Mouse (Mus musculus): ENCODE data around the gene Dnajc7.
"Not testable (repeated sequence)": the region's sequence is repeated elsewhere in the genome, so short reads cannot be mapped to it uniquely, and the experiment has no call there.

The Dnajc7 gene

GRCm38 (mm10) chr11:100616332-100616731, 3.6 kb downstream of the Dnajc7 start:
- DNase-seq (ENCODE audit: low spot score), result no peak

DNA sequence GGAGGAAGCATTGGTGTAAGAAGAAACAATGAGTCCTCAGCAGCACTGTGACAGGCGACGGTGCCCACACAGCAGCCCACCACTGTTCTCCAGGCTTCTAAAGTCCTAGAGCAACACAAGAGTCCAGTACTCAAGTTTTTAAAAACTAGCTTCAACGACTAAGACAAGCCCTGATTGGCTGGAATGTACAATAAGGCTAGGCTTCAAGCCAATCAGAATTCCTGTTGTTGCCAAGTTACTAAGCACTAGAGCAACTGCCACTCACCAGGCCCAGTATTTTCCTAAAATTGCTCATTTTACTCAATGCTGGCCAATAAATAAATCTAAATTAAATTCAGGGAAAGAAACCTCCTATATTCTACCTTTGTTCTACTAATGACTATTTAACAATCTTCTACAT, 6.7 kb downstream of the Dnajc7 start:
- DNase-seq (ENCODE audit: low spot score), result no peak

GRCm38 (mm10) chr11:100611627-100612026, 8.3 kb downstream of the Dnajc7 start:
- DNase-seq (ENCODE audit: low spot score), result no peak

GRCm38 (mm10) chr11:100609997-100610680, 9.8 kb downstream of the Dnajc7 start:
- no peak for DNase-seq (ENCODE audit: low spot score)

- DNase-seq (ENCODE audit: low spot score), result no peak
Measured at GRCm38 (mm10) chr11:100609355-100609996, 10.5 kb downstream of the Dnajc7 start.

DNA sequence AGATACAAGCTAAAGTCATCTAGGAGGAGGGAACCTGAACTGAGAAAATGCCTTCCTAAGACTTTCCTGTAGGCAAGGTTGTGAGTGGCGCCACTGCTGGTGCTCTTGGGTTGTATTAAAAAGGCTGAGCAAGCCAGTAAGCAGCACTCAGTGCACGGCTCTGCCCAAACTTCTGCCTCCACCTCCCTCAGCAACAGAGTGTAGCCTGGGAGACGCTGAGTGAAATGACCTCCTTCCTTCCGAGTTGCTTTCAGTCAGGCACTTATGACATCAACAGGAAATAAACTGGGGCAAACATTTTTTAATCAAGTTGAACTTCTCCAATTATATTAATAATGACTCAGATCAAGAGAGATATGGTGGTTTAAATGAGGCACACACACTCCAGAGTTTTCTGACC, 11.2 kb downstream of the Dnajc7 start:
- no peak for DNase-seq (ENCODE audit: low spot score)

GRCm38 (mm10) chr11:100607121-100607520, 12.8 kb downstream of the Dnajc7 start:
- DNase-seq (ENCODE audit: low spot score), result no peak

DNA sequence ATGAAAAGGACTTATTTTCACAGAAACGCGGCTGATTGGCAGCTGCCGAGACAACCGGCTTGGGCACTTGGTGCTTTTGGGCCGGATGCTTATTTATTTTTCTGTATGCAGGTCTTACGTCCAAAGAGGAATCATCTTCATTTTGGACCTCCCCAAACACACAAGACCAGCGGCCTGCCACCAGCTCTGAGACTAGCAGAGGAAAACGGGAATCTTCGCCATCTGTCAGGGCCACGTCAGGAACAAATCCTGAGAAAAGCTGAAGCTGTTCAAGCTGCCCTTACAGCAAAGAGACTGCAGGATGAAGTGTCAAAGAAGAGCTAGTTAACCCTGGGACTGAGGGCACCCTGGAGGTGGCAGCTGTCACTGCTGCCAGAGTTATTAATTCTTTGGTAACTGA, 14.5 kb downstream of the Dnajc7 start:
- DNase-seq (ENCODE audit: low spot score), result no peak

- no peak for DNase-seq (ENCODE audit: low spot score)
Measured at GRCm38 (mm10) chr11:100604321-100605005, 15.5 kb downstream of the Dnajc7 start.

DNA sequence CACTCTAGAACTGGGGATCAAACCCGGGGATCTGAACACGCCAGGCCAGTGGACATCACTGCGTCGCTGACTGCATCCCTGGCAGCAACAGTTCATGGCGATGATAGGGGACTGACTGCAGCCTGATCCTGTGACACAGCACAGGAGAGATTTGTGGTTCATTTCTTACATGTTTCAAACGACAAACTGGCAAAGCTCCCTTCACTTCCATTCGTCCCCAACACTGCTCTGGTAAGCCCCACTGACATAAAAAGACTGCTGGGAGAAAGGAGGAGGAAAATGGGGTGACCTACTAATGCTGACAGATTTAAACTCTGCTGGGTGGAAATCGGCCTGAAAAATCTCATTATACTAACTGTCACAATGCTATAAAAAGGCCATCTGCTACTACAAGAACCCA, 16.2 kb downstream of the Dnajc7 start:
- no peak for DNase-seq (ENCODE audit: low spot score)

DNA sequence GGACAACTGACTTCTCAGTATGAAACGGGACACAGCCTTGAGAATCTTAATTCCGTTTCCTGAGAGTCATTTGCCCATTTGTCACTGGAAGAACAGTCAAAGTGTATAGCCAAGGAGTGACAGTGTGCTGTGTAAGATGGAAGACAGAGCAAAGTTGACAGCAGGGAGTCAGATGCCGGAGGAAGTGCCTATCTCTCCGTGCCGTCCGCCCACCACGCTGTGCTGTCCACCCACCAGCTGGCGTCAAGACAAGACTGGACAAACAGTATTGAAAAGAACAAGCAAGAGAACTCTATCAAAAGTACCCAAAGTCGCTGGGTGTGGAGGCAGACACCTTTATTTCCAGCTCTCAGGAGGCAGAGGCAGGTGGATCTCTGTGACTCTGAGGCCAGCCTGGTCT, 16.8 kb downstream of the Dnajc7 start:
- DNase-seq (ENCODE audit: low spot score), result no peak

GRCm38 (mm10) chr11:100601372-100601771, 18.6 kb downstream of the Dnajc7 start:
- DNase-seq (ENCODE audit: low spot score), result no peak

- DNase-seq (ENCODE audit: low spot score), result no peak
Measured at GRCm38 (mm10) chr11:100598074-100598473, 21.9 kb downstream of the Dnajc7 start.

DNA sequence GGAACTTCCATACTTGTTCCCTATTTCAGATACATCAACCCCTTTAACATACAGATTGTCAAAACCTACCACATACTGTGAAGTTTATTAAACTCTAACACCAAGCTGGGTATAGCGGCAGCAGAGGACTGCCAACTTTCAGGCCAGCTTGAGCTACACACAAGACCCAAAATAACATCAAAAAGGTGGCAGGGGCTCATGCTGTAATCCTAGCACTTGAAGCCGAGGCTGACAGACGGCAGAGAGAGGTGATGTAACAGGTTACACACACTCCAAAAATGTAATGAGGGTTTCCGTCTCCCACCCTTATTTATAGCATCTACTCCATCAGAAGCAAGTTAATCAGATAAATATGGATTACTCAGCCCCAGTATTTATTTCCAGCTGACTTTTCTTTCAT, 24.4 kb downstream of the Dnajc7 start:
- DNase-seq (ENCODE audit: low spot score), result no peak

DNA sequence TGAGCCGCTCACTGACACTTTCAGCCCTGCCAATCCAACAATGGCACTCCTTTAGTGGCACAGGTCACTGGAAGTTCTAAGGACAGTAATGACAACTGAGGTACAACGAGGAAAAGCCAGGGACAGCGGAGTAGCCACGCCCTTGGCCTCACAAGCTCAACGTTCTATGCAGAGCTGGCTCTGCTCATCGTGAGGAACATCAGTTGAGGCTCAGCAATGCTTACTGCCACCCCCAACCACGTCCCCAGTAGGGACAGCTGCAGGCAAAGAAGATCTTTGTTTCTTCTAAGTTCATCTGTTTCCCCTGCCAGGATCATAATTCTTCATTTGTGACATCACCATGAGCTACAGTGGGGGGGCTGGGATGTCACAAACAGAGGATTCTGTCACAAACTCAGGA, 25.4 kb downstream of the Dnajc7 start:
- no peak for DNase-seq (ENCODE audit: low spot score)

DNA sequence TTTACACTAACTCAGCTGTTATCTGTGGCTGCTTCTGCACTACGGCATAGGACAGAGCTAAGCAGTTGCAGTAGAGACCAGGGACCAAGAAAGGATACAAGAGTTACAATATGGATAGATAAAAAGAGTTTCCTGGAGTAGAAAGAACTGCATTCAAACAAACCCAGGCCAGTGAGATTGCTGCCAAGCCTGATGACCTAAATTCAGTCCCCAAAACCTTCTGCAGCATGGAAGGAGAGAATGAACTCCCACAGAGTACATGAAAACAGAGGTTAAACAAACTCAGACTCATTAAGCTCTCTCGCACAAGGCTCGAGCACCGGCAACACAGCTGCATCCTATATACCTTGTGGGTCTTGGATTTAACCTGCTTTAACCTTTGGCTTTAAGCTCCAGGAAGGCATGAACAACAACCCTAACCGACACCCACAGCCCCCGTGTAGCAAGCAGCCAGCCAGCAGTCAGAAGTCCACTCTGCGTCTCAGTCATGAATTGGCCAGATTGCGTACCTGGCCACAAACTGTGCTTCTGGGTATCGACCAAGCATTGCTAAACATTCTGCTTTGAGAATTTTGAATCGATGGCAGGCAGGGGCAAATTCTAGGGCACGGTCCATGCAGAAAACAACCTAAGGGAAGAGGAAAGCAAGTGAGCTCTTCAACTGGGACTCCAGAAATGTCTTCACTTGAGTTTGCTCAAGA, 27.5 kb downstream of the Dnajc7 start:
- no peak for DNase-seq (ENCODE audit: low spot score)

- no peak for DNase-seq (ENCODE audit: low spot score)
Measured at GRCm38 (mm10) chr11:100588462-100588861, 31.5 kb downstream of the Dnajc7 start.

GRCm38 (mm10) chr11:100585148-100585547, 34.8 kb downstream of the Dnajc7 start:
- no peak for DNase-seq (ENCODE audit: low spot score)

GRCm38 (mm10) chr11:100584561-100584961, 35.4 kb downstream of the Dnajc7 start:
- no peak for DNase-seq (ENCODE audit: low spot score)

DNA sequence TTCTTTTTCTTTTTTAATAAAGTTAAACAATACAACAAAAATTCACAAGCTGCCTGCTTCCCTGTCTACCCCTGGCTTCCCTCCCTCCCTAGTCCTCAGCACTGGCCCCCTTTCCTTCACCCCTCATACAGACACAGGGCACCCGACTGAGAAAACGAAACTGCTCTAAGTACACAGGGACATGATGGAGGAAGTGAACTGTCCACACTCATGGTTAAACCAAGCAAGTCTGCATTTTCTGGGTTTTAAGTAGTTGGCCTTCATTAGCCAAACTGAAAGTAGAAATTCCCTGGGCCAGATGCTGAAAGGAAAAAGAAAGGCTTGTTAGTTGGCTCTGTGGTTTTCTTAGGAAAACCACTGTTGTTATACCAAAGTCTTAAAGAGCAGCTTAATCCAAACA, 37.1 kb downstream of the Dnajc7 start:
- DNase-seq (ENCODE audit: low spot score), result no peak

DNA sequence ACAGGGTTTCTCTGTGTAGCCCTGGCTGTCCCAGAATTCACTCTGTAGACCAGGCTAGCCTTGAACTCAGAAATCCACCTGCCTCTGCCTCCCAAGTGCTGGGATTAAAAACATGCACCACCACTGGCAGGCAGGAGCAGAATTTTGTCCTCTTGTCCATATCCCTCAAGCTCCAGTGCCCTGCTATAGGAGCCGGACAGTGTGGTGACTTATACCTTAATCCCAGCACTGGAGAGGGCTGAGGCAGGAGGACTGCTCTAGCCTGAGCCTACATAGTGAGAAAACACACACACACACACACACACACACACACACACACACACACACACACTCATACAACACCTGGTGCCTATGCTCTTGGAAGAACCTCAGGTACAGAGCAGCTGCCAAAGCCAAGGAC, 37.6 kb downstream of the Dnajc7 start:
- not testable (repeated sequence) for DNase-seq (ENCODE audit: low spot score)

DNA sequence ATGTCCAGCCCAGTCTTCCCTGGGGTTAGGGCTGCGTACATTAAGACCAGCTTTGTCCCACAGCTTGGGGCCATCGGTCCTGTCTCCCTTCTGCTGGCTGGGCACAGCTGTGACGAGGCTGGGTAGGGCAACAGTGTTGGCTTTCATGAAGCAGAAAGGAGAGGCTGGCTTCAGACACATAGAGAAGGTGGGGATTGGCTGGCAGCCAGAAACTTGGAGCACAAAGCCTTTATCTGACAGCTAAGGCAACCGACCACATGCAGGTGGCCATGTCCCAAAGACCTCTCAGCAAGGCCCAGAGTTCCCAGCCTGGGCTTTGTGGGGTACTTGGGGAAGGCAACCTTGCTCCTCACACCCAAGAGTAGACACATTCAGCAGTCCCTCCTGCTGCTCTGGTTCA, 38.2 kb downstream of the Dnajc7 start:
- no peak for DNase-seq (ENCODE audit: low spot score)

- DNase-seq (ENCODE audit: low spot score), result no peak
Measured at GRCm38 (mm10) chr11:100580275-100580674, 39.7 kb downstream of the Dnajc7 start.

All from urinary bladder, postnatal 25 days (tissue).